Mouse (Mus musculus): Measurements from ENCODE around the gene Tecr.

The Tecr gene

GRCm38 (mm10) chr8:83563246-83563645 is 44.5 kb downstream of the Tecr start:
- no peak for DNase-seq (ENCODE audit: low spot score)

- DNase-seq (ENCODE audit: low spot score), result no peak
These were observed 45.1 kb downstream of the Tecr start for GRCm38 (mm10) chr8:83562669-83563068.

GRCm38 (mm10) chr8:83535736-83536135 is 72.0 kb downstream of the Tecr start, which contains the start of gene Olfr370:
TSS of gene Olfr370 (plus strand) at chr8:83535780.
- no peak for DNase-seq (ENCODE audit: low spot score)

GRCm38 (mm10) chr8:83534802-83535201 is 73.0 kb downstream of the Tecr start:
- DNase-seq (ENCODE audit: low spot score), result no peak

Measured in lung, postnatal 25 days (tissue).